Mouse (Mus musculus): ENCODE measurements around the gene Trmt2a. TPM values are rescaled to one million over a fixed set of nuclear protein-coding genes. Genes with fewer than 3 reads are reported as not detected.

Trmt2a gene
- total and polyA plus RNA-seq, 2 experiments from 2014 or later = 55.5 to 67.6 TPM

DNA sequence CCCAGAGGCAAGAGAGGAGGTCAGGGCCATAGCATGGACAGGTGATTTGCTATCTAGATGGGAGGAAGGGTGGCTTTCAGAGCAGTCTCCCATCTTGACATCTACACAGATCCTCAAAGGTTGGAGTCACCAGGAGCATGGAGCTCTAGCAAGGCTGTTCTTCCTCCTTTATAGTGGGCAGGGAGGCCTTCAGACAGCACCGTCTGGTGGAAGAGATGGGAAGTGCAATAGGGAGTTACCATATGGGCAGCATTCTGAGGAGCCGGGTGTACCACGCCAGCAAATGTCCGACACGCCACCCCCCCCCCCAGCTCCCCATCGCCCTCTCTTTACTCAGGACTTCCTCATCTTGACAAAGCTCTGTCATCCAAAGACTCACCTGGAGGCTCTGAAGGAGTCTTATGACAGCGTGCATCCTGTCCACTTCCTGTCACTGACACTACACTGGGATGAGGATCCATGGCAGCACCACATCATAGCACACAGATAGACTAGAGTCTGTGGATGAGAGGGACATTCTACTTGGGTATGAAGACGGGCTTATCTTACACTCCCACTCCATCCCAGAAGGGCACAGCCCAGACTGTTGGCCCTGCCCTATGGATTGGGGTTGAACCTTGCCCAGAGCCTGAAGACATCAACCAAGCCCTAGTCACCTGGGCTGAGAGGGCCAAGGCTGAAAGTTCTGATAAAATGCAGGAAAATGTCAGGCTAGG is 37.6 kb upstream of the Trmt2a start:
- no peak overlapping the region for H3K4me2 ChIP-seq (ENCODE audit: low read depth, low read length, poor library complexity, severe bottlenecking)
- peak; percentile 73 for DNase-seq (ENCODE audit: low spot score)
- H3K9ac ChIP-seq (replicated peaks; ENCODE audit: low read length, poor library complexity, severe bottlenecking) = no peak overlapping the region
- peak; percentile 89 for TF ChIP-seq CTCF (IDR thresholded peaks at IDR 0.05)
- no peak for ATAC-seq (ENCODE audit: low FRiP score)
- peaks cover 21% of the 10 kb centered on the region; the same call in 1 of the 2 replicates for H3K4me1 ChIP-seq (ENCODE audit: insufficient read depth, low read length)
- no peaks in the 10 kb centered on the region for H3K27me3 ChIP-seq (ENCODE audit: insufficient read depth, low read length)
- no peaks in the 10 kb centered on the region for H3K36me3 ChIP-seq (ENCODE audit: insufficient read depth, low read length)
- WGBS = 25% methylated on average over 8 of the region's 8 CpGs
- no peak overlapping the region for H3K27ac ChIP-seq (ENCODE audit: low read depth, low read length)
- no peaks in the 10 kb centered on the region for H3K9me3 ChIP-seq (ENCODE audit: low read length)
- H3K4me3 ChIP-seq (ENCODE audit: low read depth, low read length) = no peak overlapping the region

DNA sequence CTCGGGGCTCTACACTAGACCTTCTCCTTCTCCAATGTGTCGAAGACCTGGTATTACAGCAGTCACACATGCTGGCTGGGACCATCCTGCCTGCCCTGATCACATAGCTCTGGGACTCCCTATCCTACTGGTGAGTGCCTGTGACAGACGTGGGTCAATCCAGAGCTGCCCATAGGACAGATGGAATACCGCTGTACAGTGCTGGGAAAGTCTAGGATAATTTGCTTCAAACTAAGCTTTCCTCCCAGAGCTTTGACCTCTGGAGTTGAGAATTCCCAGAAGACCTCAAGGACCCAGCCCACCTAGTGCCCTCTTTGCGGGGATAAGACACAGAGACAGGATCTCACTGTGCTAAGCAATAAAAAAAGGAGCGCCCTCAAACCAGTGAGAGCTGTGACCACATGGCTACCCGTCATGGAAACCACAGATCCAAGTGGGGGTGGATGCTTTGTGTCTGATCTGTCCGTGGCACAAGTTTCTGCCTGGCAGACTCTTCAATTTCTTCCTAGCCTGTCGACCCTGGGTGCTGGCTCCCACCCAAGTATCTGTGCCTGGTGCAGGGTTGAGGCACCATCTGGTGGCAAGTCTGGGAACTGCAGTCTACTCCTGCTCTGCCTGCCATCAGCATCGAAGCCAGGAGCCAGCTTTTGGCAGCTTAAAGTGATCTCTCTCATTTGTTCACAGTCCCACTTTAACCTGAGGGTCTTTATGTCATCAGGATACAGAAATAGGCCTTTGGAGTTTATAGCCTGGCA is 36.9 kb upstream of the Trmt2a start:
- no peak overlapping the region for H3K4me3 ChIP-seq (ENCODE audit: low read depth, low read length)
- peak; percentile 100 for TF ChIP-seq CTCF (IDR thresholded peaks at IDR 0.05)
- no peak for ATAC-seq (ENCODE audit: low FRiP score)
- no peaks in the 10 kb centered on the region for H3K27me3 ChIP-seq (ENCODE audit: insufficient read depth, low read length)
- H3K4me1 ChIP-seq (ENCODE audit: insufficient read depth, low read length) = peaks cover 21% of the 10 kb centered on the region; the same call in 1 of the 2 replicates
- DNase-seq (ENCODE audit: low spot score) = peak; percentile 94
- H3K27ac ChIP-seq (ENCODE audit: low read depth, low read length) = 0 out of 2 replicates have a peak overlapping the region, but pooled peaks have one; percentile 18
- WGBS = 40% methylated on average over 10 of the region's 10 CpGs
- no peak overlapping the region for H3K9ac ChIP-seq (replicated peaks; ENCODE audit: low read length, poor library complexity, severe bottlenecking)
- H3K36me3 ChIP-seq (ENCODE audit: insufficient read depth, low read length) = no peaks in the 10 kb centered on the region
- no peaks in the 10 kb centered on the region for H3K9me3 ChIP-seq (ENCODE audit: low read length)
- no peak overlapping the region for H3K4me2 ChIP-seq (ENCODE audit: low read depth, low read length, poor library complexity, severe bottlenecking)

- ATAC-seq (ENCODE audit: low FRiP score) (peak; percentile 90), DNase-seq (ENCODE audit: low spot score) (peak; percentile 96)
- Histone ChIP-seq H3K9ac (replicated peaks; ENCODE audit: low read length, poor library complexity, severe bottlenecking) (peak overlapping the region; percentile 54; the same call in 1 of the 2 replicates), H3K36me3 (ENCODE audit: insufficient read depth, low read length) (no peaks in the 10 kb centered on the region), H3K4me1 (ENCODE audit: insufficient read depth, low read length) (peaks cover 21% of the 10 kb centered on the region; the same call in 1 of the 2 replicates), H3K4me3 (ENCODE audit: low read depth, low read length) (peak overlapping the region; percentile 13; the same call in 1 of the 2 replicates), H3K4me2 (ENCODE audit: low read depth, low read length, poor library complexity, severe bottlenecking) (peak overlapping the region; percentile 41), H3K9me3 (ENCODE audit: low read length) (no peaks in the 10 kb centered on the region), H3K27ac (ENCODE audit: low read depth, low read length) (peak overlapping the region; percentile 86), H3K27me3 (ENCODE audit: insufficient read depth, low read length) (no peaks in the 10 kb centered on the region)
- WGBS = 10% methylated on average over 6 of the region's 6 CpGs
- TF ChIP-seq CTCF (IDR thresholded peaks at IDR 0.05) = peak; percentile 47
Measured at GRCm38 (mm10) chr16:18213689-18214088, 34.8 kb upstream of the Trmt2a start.

- ATAC-seq (ENCODE audit: low FRiP score) (no peak), DNase-seq (ENCODE audit: low spot score) (peak; percentile 41)
- peaks cover 23% of the 10 kb centered on the region; the same call in 1 of the 2 replicates for H3K4me1 ChIP-seq (ENCODE audit: insufficient read depth, low read length)
- peak overlapping the region; percentile 54 for H3K9ac ChIP-seq (replicated peaks; ENCODE audit: low read length, poor library complexity, severe bottlenecking)
- H3K4me2 ChIP-seq (ENCODE audit: low read depth, low read length, poor library complexity, severe bottlenecking) = peak overlapping the region; percentile 41
- no peaks in the 10 kb centered on the region for H3K36me3 ChIP-seq (ENCODE audit: insufficient read depth, low read length)
- no peak overlapping the region for H3K4me3 ChIP-seq (ENCODE audit: low read depth, low read length)
- H3K9me3 ChIP-seq (ENCODE audit: low read length) = no peaks in the 10 kb centered on the region
- H3K27me3 ChIP-seq (ENCODE audit: insufficient read depth, low read length) = no peaks in the 10 kb centered on the region
- WGBS = 57% methylated on average over 7 of the region's 7 CpGs
- peak overlapping the region; percentile 86 for H3K27ac ChIP-seq (ENCODE audit: low read depth, low read length)
- no peak for TF ChIP-seq CTCF (IDR thresholded peaks at IDR 0.05)
Measured at GRCm38 (mm10) chr16:18214858-18215257, 33.6 kb upstream of the Trmt2a start.

- no peak within 1 kb of the TSS for H3K4me3 ChIP-seq (ENCODE audit: low read depth, low read length)
- no peak within 1 kb of the TSS; the same call in 1 of the 2 replicates for H3K9ac ChIP-seq (replicated peaks; ENCODE audit: low read length, poor library complexity, severe bottlenecking)
- H3K27ac ChIP-seq (ENCODE audit: low read depth, low read length) = no peak within 1 kb of the TSS
- H3K4me1 ChIP-seq (ENCODE audit: insufficient read depth, low read length) = peaks cover 28% of the 10 kb centered on the region
- H3K36me3 ChIP-seq (ENCODE audit: insufficient read depth, low read length) = peaks cover 1% of the 10 kb centered on the region
- no peaks in the 10 kb centered on the region for H3K27me3 ChIP-seq (ENCODE audit: insufficient read depth, low read length)
- DNase-seq (ENCODE audit: low spot score) = no peak
- ATAC-seq (ENCODE audit: low FRiP score) = no peak
- no peak for TF ChIP-seq CTCF (IDR thresholded peaks at IDR 0.05)
- H3K9me3 ChIP-seq (ENCODE audit: low read length) = no peaks in the 10 kb centered on the region
- H3K4me2 ChIP-seq (ENCODE audit: low read depth, low read length, poor library complexity, severe bottlenecking) = no peak within 1 kb of the TSS
- WGBS = 84% methylated on average over 4 of the region's 4 CpGs
Measured at GRCm38 (mm10) chr16:18217579-18217978, 30.9 kb upstream of the Trmt2a start, which contains the start of gene Ccdc188. Gene Ccdc188, plus strand, starts transcription at chr16:18217879.
